In genomic region chr7:110782135-110782534, GRCm38 (mm10) we compare ENCODE assay signal across 9 mouse cellular contexts. TPM values are rescaled to one million over a fixed set of nuclear protein-coding genes. Genes with fewer than 3 reads are reported as not detected.
DNase-seq lines count a peak whose midpoint lies in the region; ATAC-seq lines count a peak whose summit lies in the region.
"Had no signal": no experiment of that assay in that cellular context is flagged by ENCODE, and none has a peak within 500 bp of the region (broad histone marks: within the 10 kb centered on the region; RNA-seq: fewer than 3 reads in every experiment).

No protein-coding gene starts in this region.

- 62% methylated on average over 7 of the region's 7 CpGs for WGBS in hindbrain, embryonic 16.5 days
- 64% methylated on average over 7 of the region's 7 CpGs for WGBS in hindbrain, embryonic 14.5 days
- WGBS in neural tube, embryonic 14.5 days, result 72% methylated on average over 7 of the region's 7 CpGs
- 85% methylated on average over 7 of the region's 7 CpGs for WGBS in forebrain, embryonic 10.5 days

- no peaks in the 10 kb centered on the region for H3K36me3 ChIP-seq in hindbrain, embryonic 16.5 days (ENCODE audit: control insufficient read depth, insufficient read depth, low read length)
- H3K36me3 ChIP-seq in hindbrain, embryonic 14.5 days (replicated peaks; ENCODE audit: control insufficient read depth, insufficient read depth), result no peaks in the 10 kb centered on the region
- no peaks in the 10 kb centered on the region for H3K36me3 ChIP-seq in neural tube, embryonic 14.5 days (ENCODE audit: control insufficient read depth, insufficient read depth, low read length)
- no peaks in the 10 kb centered on the region for H3K36me3 ChIP-seq in forebrain, embryonic 10.5 days (replicated peaks)

- no peak overlapping the region for H3K4me2 ChIP-seq in hindbrain, embryonic 16.5 days (ENCODE audit: low read length)
- H3K4me2 ChIP-seq in hindbrain, embryonic 14.5 days (replicated peaks), result no peak overlapping the region
- no peak overlapping the region for H3K4me2 ChIP-seq in neural tube, embryonic 14.5 days (ENCODE audit: low read depth, low read length)

- no peaks in the 10 kb centered on the region for H3K9me3 ChIP-seq in hindbrain, embryonic 16.5 days (ENCODE audit: control insufficient read depth, low read length)
- H3K9me3 ChIP-seq in hindbrain, embryonic 14.5 days (ENCODE audit: control insufficient read depth, low read length), result no peaks in the 10 kb centered on the region
- H3K9me3 ChIP-seq in neural tube, embryonic 14.5 days (ENCODE audit: control insufficient read depth, low read length), result no peaks in the 10 kb centered on the region
- no peaks in the 10 kb centered on the region for H3K9me3 ChIP-seq in forebrain, embryonic 10.5 days

- H3K4me3 ChIP-seq in hindbrain, embryonic 16.5 days (ENCODE audit: low read length), result no peak overlapping the region
- no peak overlapping the region for H3K4me3 ChIP-seq in hindbrain, embryonic 14.5 days (replicated peaks; ENCODE audit: low read length)
- no peak overlapping the region for H3K4me3 ChIP-seq in neural tube, embryonic 14.5 days (ENCODE audit: low read depth, low read length)
- no peak overlapping the region for H3K4me3 ChIP-seq in forebrain, embryonic 10.5 days

- 0 out of 2 replicates have a peak overlapping the region, but pooled peaks have one; percentile 69 for H3K27ac ChIP-seq in hindbrain, embryonic 16.5 days (ENCODE audit: low read depth, low read length)
- no peak overlapping the region for H3K27ac ChIP-seq in hindbrain, embryonic 14.5 days
- H3K27ac ChIP-seq in neural tube, embryonic 14.5 days (ENCODE audit: low read depth, low read length), result peak overlapping the region; percentile 35; the same call in 1 of the 2 replicates
- H3K27ac ChIP-seq in forebrain, embryonic 10.5 days, result no peak overlapping the region

- H3K9ac ChIP-seq in hindbrain, embryonic 16.5 days (ENCODE audit: low read depth, low read length), result no peak overlapping the region
- no peak overlapping the region for H3K9ac ChIP-seq in hindbrain, embryonic 14.5 days
- no peak overlapping the region for H3K9ac ChIP-seq in neural tube, embryonic 14.5 days (replicated peaks; ENCODE audit: low read depth, low read length)
- H3K9ac ChIP-seq: forebrain, postnatal 0 days had no signal

- no peak for ATAC-seq in hindbrain, embryonic 16.5 days
- no peak for ATAC-seq in hindbrain, embryonic 14.5 days (ENCODE audit: low FRiP score)
- ATAC-seq in common myeloid progenitor, adult 5-6 weeks (replicated peaks; ENCODE audit: low read depth, poor library complexity, severe bottlenecking), result peak; percentile 33; the same call in 1 of the 2 replicates
- no peak for ATAC-seq in neural tube, embryonic 14.5 days (ENCODE audit: low read depth)
- ATAC-seq in CD4-positive, CD25-positive, alpha-beta regulatory T cell, adult 4 months, result no peak
- ATAC-seq: forebrain, postnatal 0 days had no signal

- H3K4me1 ChIP-seq in hindbrain, embryonic 16.5 days (ENCODE audit: control insufficient read depth, insufficient read depth, low read depth, low read length), result peaks cover 17% of the 10 kb centered on the region
- H3K4me1 ChIP-seq in hindbrain, embryonic 14.5 days (replicated peaks; ENCODE audit: control insufficient read depth, insufficient read depth, low read length), result peaks cover 10% of the 10 kb centered on the region; the same call in 1 of the 2 replicates
- 0 out of 2 replicates have a peak, but pooled peaks cover 6% of the 10 kb centered on the region for H3K4me1 ChIP-seq in neural tube, embryonic 14.5 days (ENCODE audit: control insufficient read depth, insufficient read depth, low read length)
- H3K4me1 ChIP-seq in forebrain, embryonic 10.5 days, result peaks cover 44% of the 10 kb centered on the region

- DNase-seq in hindbrain, embryonic 14.5 days (ENCODE audit: low spot score), result no peak
- peak; percentile 75 for DNase-seq in kidney, postnatal 14 days
- DNase-seq in urinary bladder, postnatal 25 days (ENCODE audit: low spot score), result no peak
- no peak for DNase-seq in forebrain, embryonic 10.5 days (ENCODE audit: extremely low spot score, low spot score)
- DNase-seq: forebrain, postnatal 0 days had no signal

- H3K27me3 ChIP-seq in hindbrain, embryonic 16.5 days (replicated peaks; ENCODE audit: control insufficient read depth, insufficient read depth, low read length), result no peaks in the 10 kb centered on the region
- H3K27me3 ChIP-seq in hindbrain, embryonic 14.5 days (ENCODE audit: control insufficient read depth, insufficient read depth, low read length), result no peaks in the 10 kb centered on the region
- H3K27me3 ChIP-seq in neural tube, embryonic 14.5 days (ENCODE audit: control insufficient read depth, insufficient read depth, low read length), result no peaks in the 10 kb centered on the region
- H3K27me3 ChIP-seq in forebrain, embryonic 10.5 days (ENCODE audit: poor library complexity, severe bottlenecking), result no peaks in the 10 kb centered on the region

RNA-seq across cellular contexts. Expression of gene Ampd3, which starts 14.1 kb away (rescaled TPM):
- polyA plus RNA-seq in hindbrain, embryonic 16.5 days (2015; fragmentation: Nextera tagmentation; extraction: Ambion mirVana), result 14.3 and 14.9 TPM in 2 replicates
- 8.8 and 10.8 TPM in 2 replicates for polyA plus RNA-seq in hindbrain, embryonic 14.5 days (2014; fragmentation: Nextera tagmentation; extraction: Ambion mirVana)
- 9.0 and 17.3 TPM in 2 replicates for total RNA-seq in common myeloid progenitor, adult 5-6 weeks (2017)
- 9.1 and 10.9 TPM in 2 replicates for polyA plus RNA-seq in neural tube, embryonic 14.5 days (2014; fragmentation: Nextera tagmentation; extraction: Ambion mirVana)
- polyA plus RNA-seq in CD4-positive, CD25-positive, alpha-beta regulatory T cell, adult 4 months (2017; shearing (Covaris generic)), result 1 to 10 TPM; 2.9 to 4.5 TPM
- 1.2 and 1.5 TPM in 2 replicates for polyA plus RNA-seq in forebrain, embryonic 10.5 days (2016; fragmentation: Nextera tagmentation; extraction: Ambion mirVana)

Comparison
In these comparisons a context has a peak if more than half of its experiments do, and no peak if none do; other contexts are left out.
1. H3K27ac ChIP-seq: peak in hindbrain, embryonic 16.5 days (single experiment) and neural tube, embryonic 14.5 days (single experiment); none in hindbrain, embryonic 14.5 days (single experiment) and forebrain, embryonic 10.5 days (single experiment).